Mouse (Mus musculus): ENCODE results near the gene Sdf4. TPM values are rescaled to one million over a fixed set of nuclear protein-coding genes. Genes with fewer than 3 reads are reported as not detected.

The Sdf4 gene
- polyA plus RNA-seq, 1 experiment from 2014 or later = 130 TPM

DNA sequence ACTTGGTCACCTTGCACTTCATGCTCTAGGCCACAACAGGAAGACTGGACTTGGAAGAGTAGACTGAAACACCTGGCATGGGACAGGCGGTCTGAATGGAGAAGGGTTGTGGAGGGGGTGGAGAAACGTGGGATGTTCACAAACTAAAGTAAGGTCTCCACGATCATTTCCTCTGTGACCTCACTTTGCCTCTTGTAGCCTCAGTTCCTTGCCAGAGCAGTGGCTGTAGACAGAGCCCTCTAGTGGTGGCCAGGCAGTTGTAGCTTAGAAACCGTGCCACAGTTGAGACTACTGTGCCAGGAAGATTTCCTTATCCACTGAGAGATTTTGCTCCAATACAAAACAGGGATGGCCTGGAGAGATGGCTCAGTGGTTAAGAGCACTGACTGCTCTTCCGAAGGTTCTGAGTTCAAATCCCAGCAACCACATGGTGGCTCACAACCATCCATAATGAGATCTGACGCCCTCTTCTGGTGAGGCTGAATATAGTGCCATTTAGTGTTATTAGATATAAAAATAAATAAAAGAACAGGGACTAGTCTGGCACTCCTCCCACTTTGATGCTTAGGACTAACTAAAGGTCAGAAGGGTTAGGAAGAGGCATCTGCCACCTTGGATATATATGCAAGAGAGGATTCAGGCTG, 40.9 kb downstream of the Sdf4 start:
- Histone ChIP-seq H3K9me3 (ENCODE audit: control insufficient read depth, low read length) (no peaks in the 10 kb centered on the region), H3K9ac (ENCODE audit: low read length) (no peak overlapping the region), H3K4me1 (ENCODE audit: control insufficient read depth, insufficient read depth, low read length) (peaks cover 21% of the 10 kb centered on the region), H3K36me3 (ENCODE audit: control insufficient read depth, insufficient read depth, low read length) (no peaks in the 10 kb centered on the region), H3K4me2 (no peak overlapping the region), H3K4me3 (ENCODE audit: low read depth, low read length) (no peak overlapping the region), H3K27me3 (ENCODE audit: control insufficient read depth, insufficient read depth, low read length) (peaks cover 24% of the 10 kb centered on the region), H3K27ac (ENCODE audit: low read depth, low read length) (no peak overlapping the region)
- ATAC-seq (ENCODE audit: low FRiP score) = no peak
- no peak for DNase-seq (ENCODE audit: low spot score, missing footprints)
- 51% methylated on average over 6 of the region's 6 CpGs for WGBS

DNA sequence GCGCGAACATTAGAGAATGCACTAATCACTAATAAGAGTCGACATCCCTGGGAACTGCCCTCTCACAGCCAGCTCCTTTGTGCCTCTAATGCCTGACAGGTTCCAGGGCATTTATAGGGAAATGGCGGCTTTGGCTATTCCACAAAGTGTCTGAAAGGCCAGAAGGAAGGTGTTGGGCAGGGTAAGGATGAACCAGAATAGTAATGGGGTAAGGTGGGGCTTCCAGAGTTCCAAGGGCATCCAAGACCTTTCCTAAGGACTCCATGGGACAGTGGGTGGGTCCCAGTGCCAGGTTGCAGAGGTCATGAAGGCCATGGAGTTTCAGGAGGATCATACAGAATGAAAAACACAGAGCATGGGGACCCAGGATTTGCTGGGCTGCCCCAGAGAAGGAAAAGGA, 41.6 kb downstream of the Sdf4 start:
- Histone ChIP-seq H3K4me2 (no peak overlapping the region), H3K9me3 (ENCODE audit: control insufficient read depth, low read length) (no peaks in the 10 kb centered on the region), H3K27me3 (ENCODE audit: control insufficient read depth, insufficient read depth, low read length) (peaks cover 24% of the 10 kb centered on the region), H3K4me1 (ENCODE audit: control insufficient read depth, insufficient read depth, low read length) (peaks cover 21% of the 10 kb centered on the region), H3K4me3 (ENCODE audit: low read depth, low read length) (no peak overlapping the region), H3K36me3 (ENCODE audit: control insufficient read depth, insufficient read depth, low read length) (no peaks in the 10 kb centered on the region), H3K9ac (ENCODE audit: low read length) (no peak overlapping the region), H3K27ac (ENCODE audit: low read depth, low read length) (no peak overlapping the region)
- DNase-seq (ENCODE audit: low spot score, missing footprints) (no peak), ATAC-seq (ENCODE audit: low FRiP score) (no peak)
- WGBS = 55% methylated on average over 4 of the region's 4 CpGs

DNA sequence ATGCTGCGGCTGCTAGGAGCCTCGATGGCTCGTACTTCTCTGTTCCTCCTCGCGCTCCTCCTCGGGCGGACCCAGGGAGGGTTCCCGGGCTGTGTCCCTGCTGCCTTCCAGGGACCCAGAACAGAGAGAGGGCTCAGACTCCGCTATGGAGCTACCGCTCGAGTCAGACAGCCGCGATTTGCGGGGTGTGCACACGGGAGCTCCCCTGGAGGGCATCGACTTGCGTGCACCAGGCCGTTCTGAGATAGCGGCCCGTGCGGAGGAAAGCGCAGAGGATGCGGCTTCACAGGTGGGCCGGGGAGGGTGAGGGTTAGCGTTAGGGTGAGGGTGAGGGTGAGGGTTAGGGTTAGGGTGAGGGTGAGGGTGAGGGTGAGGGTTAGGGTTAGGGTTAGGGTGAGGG, 42.2 kb downstream of the Sdf4 start:
- Histone ChIP-seq H3K27me3 (ENCODE audit: control insufficient read depth, insufficient read depth, low read length) (peaks cover 24% of the 10 kb centered on the region), H3K36me3 (ENCODE audit: control insufficient read depth, insufficient read depth, low read length) (no peaks in the 10 kb centered on the region), H3K9ac (ENCODE audit: low read length) (peak overlapping the region; percentile 39; the same call in 1 of the 2 replicates), H3K27ac (ENCODE audit: low read depth, low read length) (no peak overlapping the region), H3K9me3 (ENCODE audit: control insufficient read depth, low read length) (no peaks in the 10 kb centered on the region), H3K4me3 (ENCODE audit: low read depth, low read length) (peak overlapping the region; percentile 22), H3K4me2 (peak overlapping the region; percentile 31), H3K4me1 (ENCODE audit: control insufficient read depth, insufficient read depth, low read length) (peaks cover 21% of the 10 kb centered on the region)
- WGBS = 2% methylated on average over 25 of the region's 25 CpGs
- peak; percentile 90 for DNase-seq (ENCODE audit: low spot score, missing footprints)
- ATAC-seq (ENCODE audit: low FRiP score) = no peak

DNA sequence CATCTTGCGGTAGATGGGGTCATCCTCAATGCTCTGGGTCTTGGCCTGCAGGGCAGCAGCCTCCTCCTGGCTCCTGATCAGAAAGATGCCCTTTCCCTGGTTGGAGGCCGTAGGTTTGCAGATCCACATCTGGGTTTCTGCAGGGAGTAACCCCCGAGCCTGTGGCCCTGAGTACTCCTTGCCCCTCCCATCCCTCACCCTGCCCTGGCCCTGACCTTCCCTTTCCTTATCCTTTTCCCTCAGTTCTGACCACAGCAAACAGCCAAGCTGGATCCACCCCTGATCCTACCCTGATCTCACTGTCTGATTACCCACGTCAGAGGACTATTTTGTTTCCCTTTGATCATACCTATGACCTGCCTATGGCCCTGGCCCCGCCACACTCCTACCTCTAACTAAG, 52.1 kb downstream of the Sdf4 start:
- no peak overlapping the region for H3K27ac ChIP-seq (ENCODE audit: low read depth, low read length)
- no peak for ATAC-seq (ENCODE audit: low FRiP score)
- no peak for DNase-seq (ENCODE audit: low spot score, missing footprints)
- H3K4me2 ChIP-seq = no peak overlapping the region
- H3K36me3 ChIP-seq (ENCODE audit: control insufficient read depth, insufficient read depth, low read length) = no peaks in the 10 kb centered on the region
- 71% methylated on average over 5 of the region's 5 CpGs for WGBS
- no peaks in the 10 kb centered on the region for H3K27me3 ChIP-seq (ENCODE audit: control insufficient read depth, insufficient read depth, low read length)
- no peak overlapping the region for H3K9ac ChIP-seq (ENCODE audit: low read length)
- no peaks in the 10 kb centered on the region for H3K9me3 ChIP-seq (ENCODE audit: control insufficient read depth, low read length)
- no peak overlapping the region for H3K4me3 ChIP-seq (ENCODE audit: low read depth, low read length)
- no peaks in the 10 kb centered on the region for H3K4me1 ChIP-seq (ENCODE audit: control insufficient read depth, insufficient read depth, low read length)

DNA sequence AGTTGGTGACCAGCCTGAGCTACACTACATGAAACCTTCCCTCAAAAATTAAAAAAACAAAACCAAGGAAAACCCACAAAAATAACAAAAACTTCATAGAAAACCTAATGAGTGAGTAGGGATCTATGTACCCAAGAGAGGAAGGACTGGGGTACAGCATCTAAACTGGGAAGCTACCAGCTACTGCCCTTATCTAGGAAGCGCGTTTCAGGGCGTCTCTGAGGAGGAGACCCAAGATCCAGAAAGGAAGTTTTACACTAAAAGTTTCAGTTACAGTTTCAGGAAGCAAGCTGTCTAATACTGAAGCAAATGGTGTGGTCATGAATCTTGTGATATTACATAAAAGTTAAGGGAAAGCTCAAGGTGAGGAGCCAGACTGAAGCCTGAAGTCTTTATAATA, 57.1 kb downstream of the Sdf4 start:
- Histone ChIP-seq H3K36me3 (ENCODE audit: control insufficient read depth, insufficient read depth, low read length) (no peaks in the 10 kb centered on the region), H3K4me1 (ENCODE audit: control insufficient read depth, insufficient read depth, low read length) (no peaks in the 10 kb centered on the region), H3K9ac (ENCODE audit: low read length) (no peak overlapping the region), H3K4me3 (ENCODE audit: low read depth, low read length) (no peak overlapping the region), H3K9me3 (ENCODE audit: control insufficient read depth, low read length) (no peaks in the 10 kb centered on the region), H3K27me3 (ENCODE audit: control insufficient read depth, insufficient read depth, low read length) (no peaks in the 10 kb centered on the region), H3K27ac (ENCODE audit: low read depth, low read length) (no peak overlapping the region), H3K4me2 (no peak overlapping the region)
- DNase-seq (ENCODE audit: low spot score, missing footprints) = no peak
- WGBS = 85% methylated on average over 3 of the region's 3 CpGs
- ATAC-seq (ENCODE audit: low FRiP score) = no peak

DNA sequence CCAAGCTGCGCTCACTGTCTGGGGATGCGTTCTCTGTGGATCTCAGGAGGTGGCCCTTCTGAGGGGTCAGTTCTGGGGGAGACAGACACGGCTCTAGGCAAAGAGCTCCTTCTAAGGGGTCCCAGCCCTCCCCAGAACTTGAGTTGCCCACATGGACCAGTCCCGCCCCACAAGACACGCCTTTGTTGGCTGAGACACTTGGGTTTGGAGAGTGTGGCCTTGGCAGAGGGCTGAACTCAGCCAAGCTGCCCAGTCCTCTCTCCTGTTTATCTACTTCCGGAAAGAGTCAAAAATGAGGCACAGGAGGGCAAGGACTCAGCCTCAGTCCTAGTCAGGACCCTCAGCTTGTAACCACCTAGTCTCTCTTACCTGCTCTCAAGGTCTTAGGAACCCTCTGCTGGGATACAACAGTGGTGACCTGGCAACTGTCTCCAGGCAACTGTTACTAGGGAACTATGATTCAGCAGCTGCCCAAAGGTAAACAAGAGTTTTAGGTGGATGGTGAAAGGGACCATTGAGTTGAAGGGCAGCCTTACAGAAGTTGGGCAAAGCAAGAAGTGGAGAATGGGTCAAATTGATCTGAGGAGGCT, 57.8 kb downstream of the Sdf4 start:
- Histone ChIP-seq H3K4me3 (ENCODE audit: low read depth, low read length) (no peak overlapping the region), H3K4me1 (ENCODE audit: control insufficient read depth, insufficient read depth, low read length) (no peaks in the 10 kb centered on the region), H3K9me3 (ENCODE audit: control insufficient read depth, low read length) (no peaks in the 10 kb centered on the region), H3K36me3 (ENCODE audit: control insufficient read depth, insufficient read depth, low read length) (no peaks in the 10 kb centered on the region), H3K4me2 (no peak overlapping the region), H3K27ac (ENCODE audit: low read depth, low read length) (no peak overlapping the region), H3K27me3 (ENCODE audit: control insufficient read depth, insufficient read depth, low read length) (no peaks in the 10 kb centered on the region), H3K9ac (ENCODE audit: low read length) (no peak overlapping the region)
- ATAC-seq (ENCODE audit: low FRiP score) (no peak), DNase-seq (ENCODE audit: low spot score, missing footprints) (no peak)
- WGBS = 71% methylated on average over 6 of the region's 6 CpGs

DNA sequence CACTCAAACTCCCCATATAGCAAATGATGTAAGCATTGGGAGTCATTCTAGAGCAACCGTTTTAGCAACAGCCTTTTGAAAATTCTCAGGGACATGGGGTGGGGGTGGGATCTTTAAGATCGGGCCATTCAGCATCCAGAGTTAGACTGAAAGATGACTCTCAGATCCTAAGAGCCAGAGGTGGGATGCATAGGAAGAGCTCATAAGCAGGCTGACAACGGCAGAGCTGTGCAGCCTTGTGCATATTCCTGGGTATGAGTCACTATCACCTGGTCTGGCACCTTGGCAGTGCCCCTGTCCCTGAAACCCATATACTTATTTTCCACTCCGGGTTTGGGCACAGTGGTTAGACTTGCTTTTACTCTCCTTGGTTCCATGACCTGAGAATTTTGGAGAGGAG, 60.4 kb downstream of the Sdf4 start:
- H3K9me3 ChIP-seq (ENCODE audit: control insufficient read depth, low read length) = no peaks in the 10 kb centered on the region
- 93% methylated on average over 4 of the region's 4 CpGs for WGBS
- no peaks in the 10 kb centered on the region for H3K36me3 ChIP-seq (ENCODE audit: control insufficient read depth, insufficient read depth, low read length)
- no peaks in the 10 kb centered on the region for H3K27me3 ChIP-seq (ENCODE audit: control insufficient read depth, insufficient read depth, low read length)
- H3K4me1 ChIP-seq (ENCODE audit: control insufficient read depth, insufficient read depth, low read length) = no peaks in the 10 kb centered on the region
- no peak overlapping the region for H3K9ac ChIP-seq (ENCODE audit: low read length)
- H3K4me2 ChIP-seq = no peak overlapping the region
- H3K4me3 ChIP-seq (ENCODE audit: low read depth, low read length) = no peak overlapping the region
- H3K27ac ChIP-seq (ENCODE audit: low read depth, low read length) = no peak overlapping the region
- no peak for ATAC-seq (ENCODE audit: low FRiP score)
- DNase-seq (ENCODE audit: low spot score, missing footprints) = no peak

DNA sequence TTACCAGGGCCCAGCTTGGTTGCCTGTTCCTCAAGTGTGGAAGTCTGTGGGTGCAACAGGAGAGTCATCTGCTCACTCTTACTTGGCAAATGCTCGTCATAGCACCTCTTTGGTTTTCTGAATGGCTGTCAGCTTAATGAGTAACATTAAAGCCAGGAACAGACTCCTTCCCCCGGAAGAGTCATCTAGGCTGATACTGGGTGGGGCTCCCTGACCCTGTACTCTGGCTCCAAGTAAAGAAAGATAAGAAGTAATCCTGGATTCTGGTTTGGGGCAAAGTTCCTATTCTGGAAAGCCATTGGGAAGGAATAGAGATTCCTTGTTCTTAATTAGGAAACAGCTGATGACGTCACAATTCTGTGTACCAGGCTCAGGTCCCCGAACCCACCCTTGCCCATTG, 61.5 kb downstream of the Sdf4 start:
- DNase-seq (ENCODE audit: low spot score, missing footprints) = no peak
- Histone ChIP-seq H3K27ac (ENCODE audit: low read depth, low read length) (no peak overlapping the region), H3K36me3 (ENCODE audit: control insufficient read depth, insufficient read depth, low read length) (no peaks in the 10 kb centered on the region), H3K4me2 (no peak overlapping the region), H3K4me1 (ENCODE audit: control insufficient read depth, insufficient read depth, low read length) (no peaks in the 10 kb centered on the region), H3K9me3 (ENCODE audit: control insufficient read depth, low read length) (no peaks in the 10 kb centered on the region), H3K4me3 (ENCODE audit: low read depth, low read length) (no peak overlapping the region), H3K9ac (ENCODE audit: low read length) (no peak overlapping the region), H3K27me3 (ENCODE audit: control insufficient read depth, insufficient read depth, low read length) (no peaks in the 10 kb centered on the region)
- no peak for ATAC-seq (ENCODE audit: low FRiP score)
- WGBS = 83% methylated on average over 4 of the region's 4 CpGs

DNA sequence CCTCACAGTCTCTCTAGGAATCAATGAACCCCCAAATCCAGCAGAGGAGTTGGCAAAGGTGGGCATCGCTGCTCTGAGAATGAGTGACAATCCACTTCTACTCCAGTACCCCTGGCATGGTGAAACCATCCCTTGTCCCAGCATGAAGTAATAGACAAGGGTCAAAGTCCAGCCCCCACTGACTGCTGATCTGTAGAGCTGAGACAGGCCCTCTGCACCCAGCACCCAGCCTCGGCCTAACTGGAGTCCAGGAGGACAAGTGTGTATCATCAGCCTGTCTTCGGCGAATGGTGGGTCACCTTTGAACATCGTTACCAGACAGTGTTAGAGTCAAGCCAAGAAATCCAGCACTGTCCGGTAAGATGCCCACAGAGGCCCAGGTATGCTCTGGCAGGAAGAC, 61.9 kb downstream of the Sdf4 start:
- Histone ChIP-seq H3K4me2 (no peak overlapping the region), H3K27me3 (ENCODE audit: control insufficient read depth, insufficient read depth, low read length) (no peaks in the 10 kb centered on the region), H3K9me3 (ENCODE audit: control insufficient read depth, low read length) (no peaks in the 10 kb centered on the region), H3K4me3 (ENCODE audit: low read depth, low read length) (no peak overlapping the region), H3K9ac (ENCODE audit: low read length) (no peak overlapping the region), H3K36me3 (ENCODE audit: control insufficient read depth, insufficient read depth, low read length) (no peaks in the 10 kb centered on the region), H3K4me1 (ENCODE audit: control insufficient read depth, insufficient read depth, low read length) (no peaks in the 10 kb centered on the region), H3K27ac (ENCODE audit: low read depth, low read length) (no peak overlapping the region)
- WGBS = 93% methylated on average over 6 of the region's 6 CpGs
- DNase-seq (ENCODE audit: low spot score, missing footprints) (no peak), ATAC-seq (ENCODE audit: low FRiP score) (no peak)

All from midbrain, embryonic 11.5 days (tissue).